Mouse (Mus musculus) embryo, embryonic 11.5 days (tissue): ENCODE measurements around the gene Cblb.
A peak's percentile ranks its signal among the peaks of the same experiment; 100 is the strongest.

Source experiments
- DNase-seq: peaks from one replicate; pipeline ENCODE4 v3.0.0-alpha.2; 2012; ENCODE audit warnings: low read depth, low spot score

Gene Cblb

GRCm38 (mm10) chr16:52194040-52194439, 163.0 kb downstream of the Cblb start:
- no peak for DNase-seq

DNA sequence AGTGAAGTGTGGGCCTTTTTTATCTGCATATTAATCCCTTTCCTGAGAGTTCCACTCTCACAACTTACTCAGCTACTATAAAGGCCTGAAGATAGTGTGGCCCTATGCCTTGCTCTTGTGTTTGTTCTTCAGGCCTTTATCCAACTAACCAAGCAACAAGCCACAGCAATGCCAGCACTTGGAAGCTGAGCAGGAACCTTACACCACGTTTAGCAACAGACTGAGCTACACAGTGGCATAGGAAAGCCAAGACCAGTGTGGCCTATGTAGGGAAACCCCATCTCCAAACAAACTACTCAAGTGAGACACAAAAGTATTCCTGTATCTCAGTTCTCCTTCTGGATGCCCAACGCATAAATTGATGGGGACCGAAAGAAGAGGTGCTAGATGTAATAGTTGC, 163.8 kb downstream of the Cblb start:
- no peak for DNase-seq

DNA sequence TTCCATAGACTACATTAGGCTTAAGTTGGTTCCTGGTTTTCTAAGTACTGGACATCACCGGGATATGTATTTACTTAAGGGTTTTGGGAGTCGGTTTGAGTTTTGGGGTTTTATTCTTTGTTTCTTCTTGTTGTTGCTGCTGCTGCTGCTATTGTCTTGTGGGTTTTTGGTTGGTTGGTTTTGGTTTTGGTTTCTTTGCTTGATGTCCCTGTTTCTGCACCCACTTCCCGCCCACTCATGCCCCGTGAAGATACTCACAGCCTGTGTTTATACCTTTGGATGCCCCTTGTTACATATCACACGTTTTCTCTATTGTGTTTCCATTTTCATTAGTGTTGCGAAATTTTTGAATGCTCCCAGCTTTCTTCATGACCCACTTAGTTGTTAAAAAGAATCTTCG, 169.1 kb downstream of the Cblb start:
- no peak for DNase-seq

GRCm38 (mm10) chr16:52210844-52211606, 180.0 kb downstream of the Cblb start:
- no peak for DNase-seq

- peak; percentile 30 for DNase-seq
Observed at GRCm38 (mm10) chr16:52219069-52219468, 188.0 kb downstream of the Cblb start.

DNA sequence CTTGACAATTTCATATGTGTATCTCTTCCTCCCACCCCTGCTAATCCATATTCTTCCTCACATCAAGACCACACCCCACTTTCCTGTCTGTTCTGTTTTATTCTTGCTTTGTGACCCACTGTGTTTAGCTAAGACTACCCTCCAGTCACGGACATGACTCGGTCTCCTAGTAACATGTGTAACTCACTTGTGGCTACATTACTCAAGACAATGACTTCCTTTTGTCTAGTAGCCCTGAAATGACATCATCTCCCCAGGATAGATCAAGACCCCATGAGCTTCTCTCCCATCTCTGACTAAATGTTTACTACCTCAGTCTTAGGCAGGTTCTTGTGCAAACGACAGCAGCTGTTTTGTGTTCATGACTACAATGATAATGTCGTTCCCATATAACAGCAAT, 191.9 kb downstream of the Cblb start:
- no peak for DNase-seq

- DNase-seq = no peak
Observed at GRCm38 (mm10) chr16:52229446-52229845, 198.4 kb downstream of the Cblb start.

- DNase-seq = no peak
Observed at GRCm38 (mm10) chr16:52229930-52230329, 198.9 kb downstream of the Cblb start.

GRCm38 (mm10) chr16:52242144-52242543, 211.1 kb downstream of the Cblb start:
- peak; percentile 3 for DNase-seq

DNA sequence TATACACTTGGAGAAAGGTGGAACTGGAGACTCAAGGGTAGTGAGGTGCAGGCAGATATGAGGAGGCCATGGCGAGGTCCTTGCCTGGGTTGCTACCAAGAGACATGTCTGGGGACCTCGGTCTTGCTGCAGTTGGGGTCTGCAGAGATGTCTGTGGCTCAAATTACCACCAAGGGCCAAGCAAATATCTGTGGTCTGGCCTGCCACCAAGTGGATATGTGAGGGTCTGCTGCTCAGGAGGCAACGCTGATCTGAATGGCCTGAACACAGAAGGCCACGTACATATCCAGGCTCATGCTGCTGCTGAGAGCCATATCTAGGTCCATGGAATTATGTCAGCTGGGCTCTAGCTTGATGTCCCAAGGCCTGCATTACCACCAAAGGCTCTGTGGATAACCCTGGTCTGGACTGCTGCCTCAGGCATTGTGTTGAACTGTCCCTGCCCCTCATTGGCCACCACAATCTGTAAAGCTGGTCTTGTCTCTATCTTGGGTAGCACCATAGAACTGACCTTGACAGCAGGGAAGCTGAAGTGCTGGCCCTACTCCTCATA, 212.5 kb downstream of the Cblb start:
- DNase-seq = no peak

- DNase-seq = no peak
Observed at GRCm38 (mm10) chr16:52250196-52250595, 219.2 kb downstream of the Cblb start.

DNA sequence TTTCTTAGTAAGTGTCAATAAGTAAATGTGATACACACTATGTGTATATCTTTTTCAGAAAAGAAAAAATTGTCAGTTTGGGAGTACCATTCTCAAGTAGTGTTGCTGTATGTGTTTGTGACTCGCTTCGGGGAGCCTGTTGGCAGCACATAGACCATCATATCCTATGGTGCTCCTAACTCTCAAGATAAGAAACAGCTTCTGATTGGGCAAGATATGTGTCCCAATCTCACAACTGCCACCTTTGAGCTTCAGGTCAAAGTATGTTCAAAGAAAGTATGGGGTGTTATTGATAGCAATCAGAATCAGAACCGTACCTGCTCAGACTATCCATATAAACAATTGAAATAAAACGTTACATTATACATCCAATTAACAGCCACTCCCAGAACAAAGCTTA, 219.9 kb downstream of the Cblb start:
- no peak for DNase-seq
